Mouse (Mus musculus): ENCODE data around the gene Khdc1c.
"Not testable (repeated sequence)": the region's sequence is repeated elsewhere in the genome, so short reads cannot be mapped to it uniquely, and the experiment has no call there.

The Khdc1c gene

DNA sequence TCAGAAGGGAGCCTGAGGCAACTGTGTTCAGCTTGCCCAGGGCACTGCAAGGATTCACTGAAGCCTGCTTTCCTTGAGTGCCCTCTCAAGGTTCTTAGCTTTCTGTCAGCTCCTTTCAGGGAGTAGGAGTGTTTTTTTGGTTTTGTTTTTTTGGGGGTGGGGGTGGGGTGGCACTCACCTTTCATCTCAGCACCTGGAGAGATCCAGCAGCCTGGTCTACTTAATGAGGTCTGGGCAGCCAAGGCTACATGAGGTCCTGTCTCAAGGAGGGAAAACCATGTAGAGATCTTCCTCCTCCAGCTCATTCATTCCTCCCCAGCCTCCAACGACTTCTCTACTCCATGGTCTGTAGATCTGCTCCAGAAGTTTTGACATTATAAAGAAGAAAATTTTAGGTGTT, at the start of gene Khdc1c:
TSS of gene Khdc1c (plus strand) at position 301 of the 400 bp plus-strand sequence.
- DNase-seq (ENCODE audit: low spot score): not testable (repeated sequence)

DNA sequence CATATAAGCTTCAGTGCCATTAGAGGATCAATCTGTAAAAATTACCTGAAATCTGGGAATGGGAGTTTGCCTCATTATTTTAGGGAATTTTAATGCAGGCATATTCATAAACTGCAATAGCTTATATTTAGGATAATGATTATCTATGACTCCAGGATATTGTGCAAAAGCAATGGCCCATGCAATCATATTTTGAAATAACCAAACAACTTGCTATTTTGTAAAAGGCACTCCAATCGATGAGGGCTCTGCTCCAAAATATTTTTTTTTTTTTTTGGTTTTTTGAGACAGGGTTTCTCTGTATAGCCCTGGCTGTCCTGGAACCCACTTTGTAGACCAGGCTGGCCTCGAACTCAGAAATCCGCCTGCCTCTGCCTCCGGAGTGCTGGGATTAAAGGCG, 47.9 kb upstream of the Khdc1c start:
- not testable (repeated sequence) for DNase-seq (ENCODE audit: low spot score)

DNA sequence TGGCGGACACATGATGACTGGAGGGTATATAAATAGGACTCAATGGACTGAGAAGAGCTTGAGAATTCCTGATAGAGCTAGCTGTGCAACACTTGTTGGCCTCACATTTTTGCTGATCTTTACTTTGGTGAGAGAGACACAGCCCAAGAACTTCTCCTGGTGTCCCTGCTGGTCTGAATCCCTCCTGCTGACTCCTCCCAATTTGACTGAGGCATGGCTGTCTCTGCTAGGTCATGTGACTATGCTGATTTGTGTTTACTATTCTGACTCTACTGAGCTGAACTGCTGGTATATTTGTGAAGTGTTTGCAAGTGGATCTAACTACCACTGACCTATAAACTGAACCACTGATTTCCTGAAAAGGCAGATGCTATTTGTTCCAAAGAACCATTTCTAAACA, 46.5 kb upstream of the Khdc1c start:
- DNase-seq (ENCODE audit: low spot score): no peak

DNA sequence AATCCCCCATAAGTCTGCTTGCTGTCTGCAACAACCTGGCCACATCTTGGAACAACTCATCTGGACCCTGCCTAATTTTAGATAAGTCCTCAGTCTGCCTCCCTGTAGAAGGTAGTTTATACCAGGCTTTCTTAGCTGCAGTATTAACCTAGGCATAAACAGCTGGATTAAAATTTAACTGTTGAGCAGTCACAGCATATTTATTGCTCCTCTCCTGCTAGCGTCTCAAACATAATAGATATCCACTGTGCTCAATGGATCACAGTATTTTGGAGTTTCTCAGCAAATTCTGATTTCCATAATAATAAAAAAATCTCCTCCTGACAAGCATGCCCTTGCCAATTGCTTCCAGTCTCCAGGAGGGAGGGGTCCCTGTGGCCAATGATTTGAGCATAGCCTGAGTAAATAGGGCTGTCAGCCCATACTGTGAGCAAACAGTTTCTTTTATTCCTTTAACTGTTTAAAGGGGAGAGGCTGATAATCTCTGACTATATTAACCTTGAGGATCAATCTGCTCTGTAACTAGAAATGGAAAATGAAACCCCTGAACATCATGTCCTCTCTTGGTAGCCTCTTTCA, 44.0 kb upstream of the Khdc1c start:
- DNase-seq (ENCODE audit: low spot score): no peak

DNA sequence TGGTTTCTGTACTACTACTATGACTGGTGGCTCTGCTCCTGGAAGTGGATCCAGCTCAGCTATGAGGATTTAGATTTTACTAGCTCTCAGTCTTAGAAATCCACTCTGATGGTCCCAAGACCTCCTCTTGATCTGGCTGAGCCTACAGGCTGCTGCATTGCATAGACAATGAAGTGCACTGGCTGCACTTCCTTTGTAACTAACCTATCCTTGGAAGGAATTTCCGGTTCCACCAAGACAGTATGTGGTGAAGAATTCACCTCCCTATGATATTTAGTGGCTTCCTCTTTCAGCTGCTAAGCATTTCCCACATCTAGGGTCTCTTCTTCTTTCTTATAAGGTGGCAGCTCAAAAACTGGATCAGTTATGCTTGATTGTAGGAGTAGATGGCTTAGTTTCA, 43.5 kb upstream of the Khdc1c start:
- no peak for DNase-seq (ENCODE audit: low spot score)

DNA sequence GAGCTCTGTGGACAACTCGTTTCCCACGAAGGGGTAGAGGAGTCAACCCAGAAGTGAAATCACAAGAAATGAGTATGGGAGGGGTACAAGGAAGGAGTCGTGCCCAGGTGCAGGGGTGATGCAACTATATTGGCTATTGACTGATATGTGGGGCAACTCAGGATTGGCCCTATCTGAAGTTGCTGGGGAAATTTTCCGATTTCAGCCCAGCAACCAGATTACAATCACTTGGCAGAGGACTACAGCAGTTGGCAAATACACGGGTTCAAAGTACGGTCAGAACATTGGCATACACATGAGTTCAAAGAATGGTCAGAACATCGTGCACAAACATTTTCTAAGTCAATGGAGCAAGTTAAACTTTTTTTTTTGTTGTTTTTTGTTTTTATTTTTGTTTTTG, 41.4 kb upstream of the Khdc1c start:
- DNase-seq (ENCODE audit: low spot score): no peak

DNA sequence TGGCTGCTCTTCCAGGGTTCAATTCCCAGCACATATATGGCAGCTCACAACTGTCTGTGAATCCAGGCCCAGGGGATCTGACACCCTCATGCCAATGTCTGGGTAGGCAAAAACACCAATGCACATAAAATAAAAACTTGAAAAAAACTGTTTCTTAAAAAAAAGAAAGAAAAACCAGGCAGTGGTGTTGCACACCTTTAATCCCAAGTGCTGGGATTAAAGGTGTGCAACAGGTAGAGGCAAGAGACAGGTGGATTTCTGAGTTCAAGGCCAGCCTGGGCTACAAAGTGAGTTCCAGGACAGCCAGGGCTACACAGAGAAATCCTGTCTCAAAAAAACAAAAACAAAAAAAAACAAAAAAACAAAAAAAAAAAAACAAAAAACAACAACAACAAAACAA, 37.0 kb upstream of the Khdc1c start:
- DNase-seq (ENCODE audit: low spot score): not testable (repeated sequence)

DNA sequence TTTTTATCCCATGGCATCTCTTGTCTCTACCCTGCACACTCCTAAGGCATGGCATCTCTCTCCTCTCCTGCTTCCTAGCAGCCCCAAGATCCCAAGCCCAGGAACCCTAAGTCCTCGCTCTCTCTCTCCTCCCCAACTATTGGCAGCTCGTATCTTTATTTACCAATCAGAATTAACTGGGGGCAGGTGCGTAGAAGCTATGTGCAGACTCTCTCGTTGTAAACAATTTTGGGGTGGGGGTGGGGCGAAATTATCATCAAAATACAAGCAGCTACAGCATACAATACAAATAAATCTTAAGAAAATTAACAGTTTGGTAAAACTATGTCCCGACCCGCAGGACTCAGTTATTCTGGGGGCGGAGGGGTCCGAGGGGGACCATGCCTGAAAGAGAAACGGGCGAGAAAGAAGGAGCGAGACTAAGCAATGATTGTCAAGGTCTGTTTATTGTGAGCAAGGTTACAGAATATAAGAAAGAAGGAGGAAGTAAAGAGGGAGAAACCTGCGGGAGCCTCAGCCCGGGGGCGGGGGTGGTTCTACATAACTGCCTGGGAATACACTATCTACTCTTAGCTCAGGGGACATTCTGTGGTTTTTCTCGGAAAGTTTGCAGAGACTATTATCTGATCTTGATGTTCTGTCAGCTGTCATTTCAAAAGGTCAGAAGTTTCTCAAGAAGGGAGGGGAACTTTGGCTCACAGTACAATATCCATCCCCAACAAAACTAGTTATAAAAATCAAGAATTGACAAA, 34.7 kb upstream of the Khdc1c start:
- no peak for DNase-seq (ENCODE audit: low spot score)

DNA sequence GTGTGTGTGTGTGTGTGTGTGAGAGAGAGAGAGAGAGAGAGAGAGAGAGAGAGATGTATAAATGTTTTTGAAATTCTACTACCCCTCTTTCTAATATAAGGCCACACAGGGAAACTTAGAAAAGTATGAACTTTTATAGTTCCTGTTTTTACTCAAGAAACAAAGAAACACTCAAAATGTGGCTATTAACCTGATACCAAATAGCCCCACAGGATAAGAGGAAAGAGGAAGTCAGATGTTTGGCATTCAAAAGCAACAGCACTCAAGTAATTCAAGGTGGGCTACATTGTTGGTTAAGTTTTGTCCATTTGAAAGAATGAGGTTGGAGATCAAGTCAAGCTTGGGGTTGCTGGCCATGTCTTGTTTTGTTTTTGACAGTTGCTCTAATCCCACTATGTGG, 32.3 kb upstream of the Khdc1c start:
- no peak for DNase-seq (ENCODE audit: low spot score)

DNA sequence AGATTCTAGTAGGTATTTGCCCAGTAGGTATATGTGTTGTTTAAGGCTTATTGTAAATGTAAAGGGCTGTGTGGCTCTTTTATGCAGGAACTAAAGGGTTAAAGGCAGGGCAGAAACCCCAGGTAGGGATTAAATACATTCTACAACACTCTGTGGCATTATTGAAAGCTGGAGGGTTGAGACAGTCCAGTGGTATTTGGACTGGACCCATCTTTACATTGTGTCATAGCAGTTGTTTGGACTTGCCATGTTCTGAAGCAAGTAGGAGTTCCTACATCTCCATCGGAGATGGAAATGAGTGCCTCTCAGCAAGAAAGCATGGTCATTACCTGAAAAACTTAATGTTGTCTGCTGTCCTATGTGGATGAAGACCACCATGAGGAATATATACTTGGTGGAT, 27.4 kb upstream of the Khdc1c start:
- no peak for DNase-seq (ENCODE audit: low spot score)

DNA sequence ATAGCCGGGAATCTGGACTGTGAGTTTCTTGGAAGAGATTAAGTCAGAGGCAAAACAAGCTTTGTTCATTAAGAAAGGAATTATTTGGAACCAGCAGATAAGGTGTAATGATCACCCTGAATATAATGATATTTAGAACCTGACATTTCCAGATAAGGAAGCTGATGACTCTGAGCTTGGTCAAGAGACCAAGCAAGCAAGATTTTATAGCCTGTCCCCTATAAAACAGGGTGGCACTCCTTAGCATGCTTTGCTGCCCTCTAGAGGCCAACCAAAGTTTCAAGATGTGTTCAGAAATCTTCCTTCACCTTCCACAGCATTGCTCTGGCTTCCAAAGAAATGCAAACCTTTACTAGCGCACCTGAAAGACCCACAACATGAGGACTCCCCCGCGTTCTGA, 23.9 kb upstream of the Khdc1c start:
- DNase-seq (ENCODE audit: low spot score): peak; percentile 37

DNA sequence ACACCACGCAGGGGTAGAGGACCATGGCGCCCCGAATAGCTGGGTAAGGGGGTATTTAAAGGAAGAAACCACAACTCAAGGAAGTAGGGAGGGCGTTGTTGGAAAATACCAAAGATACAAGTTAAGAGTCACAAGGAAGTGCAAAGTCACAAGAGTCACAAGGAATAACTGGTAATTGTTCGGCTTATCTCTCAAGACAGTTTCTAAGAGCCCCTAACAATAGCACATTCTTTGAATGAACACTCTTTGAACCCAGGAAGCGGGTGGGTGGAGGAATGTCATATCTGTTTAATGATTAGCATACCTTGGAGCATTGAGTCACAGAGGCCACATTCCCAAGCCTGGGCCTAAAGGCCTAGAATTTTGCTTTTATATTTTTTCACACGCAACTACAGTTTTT, 23.4 kb upstream of the Khdc1c start:
- not testable (repeated sequence) for DNase-seq (ENCODE audit: low spot score)

DNA sequence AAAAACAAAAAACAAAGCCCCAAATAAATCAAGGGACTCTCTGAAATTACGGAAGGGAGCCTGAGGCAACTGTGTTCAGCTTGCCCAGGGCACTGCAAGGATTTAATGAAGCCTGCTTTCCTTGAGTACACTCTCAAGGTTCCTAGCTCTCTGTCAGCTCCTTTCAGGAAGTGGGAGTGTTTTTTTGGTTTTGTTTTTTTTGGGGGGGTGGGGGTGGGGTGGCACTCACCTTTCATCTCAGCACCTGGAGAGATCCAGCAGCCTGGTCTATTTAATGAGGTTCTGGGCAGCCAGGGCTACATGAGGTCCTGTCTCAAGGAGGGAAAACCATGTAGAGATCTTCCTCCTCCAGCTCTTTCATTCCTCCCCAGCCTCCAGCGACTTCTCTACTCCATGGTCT, 18.8 kb upstream of the Khdc1c start, which contains the start of gene Khdc1a:
TSS of gene Khdc1a (plus strand) at position 301 of the 400 bp plus-strand sequence.
- DNase-seq (ENCODE audit: low spot score): no peak

DNA sequence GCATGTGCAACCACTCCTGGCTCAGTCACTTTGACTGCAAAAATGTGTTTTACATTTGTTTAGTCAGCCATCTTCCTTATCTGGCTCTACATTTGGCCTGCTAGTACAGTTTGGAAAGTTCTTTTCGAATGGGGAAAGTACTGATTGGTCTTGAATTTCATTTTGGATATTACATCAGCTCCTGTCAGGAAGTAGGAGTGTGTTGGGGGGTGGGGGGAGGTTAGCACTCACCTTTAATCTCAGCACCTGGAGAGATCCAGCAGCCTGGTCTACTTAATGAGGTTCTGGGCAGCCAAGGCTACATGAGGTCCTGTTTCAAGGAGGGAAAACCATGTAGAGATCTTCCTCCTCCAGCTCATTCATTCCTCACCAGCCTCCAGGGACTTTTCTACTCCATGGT, 15.1 kb downstream of the Khdc1c start, which contains the start of gene Khdc1b:
TSS of gene Khdc1b (plus strand) at position 301 of the 400 bp plus-strand sequence.
- no peak for DNase-seq (ENCODE audit: low spot score)

DNA sequence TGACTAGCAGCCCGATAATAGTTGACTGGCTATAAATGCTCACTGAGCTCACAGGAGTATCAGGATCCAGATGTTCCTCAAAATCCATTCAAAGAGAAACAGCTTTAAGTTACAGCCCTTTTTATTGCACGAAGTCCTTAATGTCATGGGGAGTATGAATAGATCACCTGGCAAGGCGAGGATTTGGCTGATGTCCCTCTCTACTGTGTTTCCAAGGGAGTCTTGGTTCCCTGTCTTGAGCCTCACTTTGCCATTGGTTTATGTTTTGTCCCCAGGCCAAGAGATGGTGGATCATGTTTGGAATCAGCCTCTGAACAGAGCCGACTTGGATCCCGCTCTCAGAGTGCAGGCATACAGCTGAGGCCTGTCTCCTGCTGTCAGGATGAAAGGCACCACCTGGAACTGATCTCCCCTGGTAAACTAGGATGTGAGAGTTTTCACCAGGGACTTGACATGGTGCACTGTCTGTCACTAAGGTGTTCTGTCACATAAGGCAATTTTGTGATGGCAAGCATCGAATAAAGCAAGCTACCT, 23.1 kb downstream of the Khdc1c start:
- no peak for DNase-seq (ENCODE audit: low spot score)

DNA sequence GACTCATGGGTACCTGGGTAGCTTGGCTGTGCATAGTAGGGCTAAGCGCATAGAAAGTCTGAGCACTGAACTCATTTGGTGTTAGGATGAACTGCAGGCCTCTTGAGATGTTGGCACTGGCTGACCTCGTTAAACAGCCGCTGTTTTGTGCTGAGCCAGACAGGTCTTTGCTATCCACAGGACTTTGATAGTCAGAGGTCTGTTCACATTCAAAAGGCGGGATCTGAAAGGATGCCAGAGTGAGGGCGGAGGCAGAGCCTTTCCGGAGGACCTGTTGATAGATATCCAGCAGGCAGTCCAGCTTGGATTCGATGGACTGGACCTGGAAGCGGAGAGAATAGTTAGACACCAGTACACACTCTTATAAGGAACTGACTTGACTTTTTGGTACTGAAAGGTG, 34.7 kb downstream of the Khdc1c start:
- DNase-seq (ENCODE audit: low spot score): no peak

DNA sequence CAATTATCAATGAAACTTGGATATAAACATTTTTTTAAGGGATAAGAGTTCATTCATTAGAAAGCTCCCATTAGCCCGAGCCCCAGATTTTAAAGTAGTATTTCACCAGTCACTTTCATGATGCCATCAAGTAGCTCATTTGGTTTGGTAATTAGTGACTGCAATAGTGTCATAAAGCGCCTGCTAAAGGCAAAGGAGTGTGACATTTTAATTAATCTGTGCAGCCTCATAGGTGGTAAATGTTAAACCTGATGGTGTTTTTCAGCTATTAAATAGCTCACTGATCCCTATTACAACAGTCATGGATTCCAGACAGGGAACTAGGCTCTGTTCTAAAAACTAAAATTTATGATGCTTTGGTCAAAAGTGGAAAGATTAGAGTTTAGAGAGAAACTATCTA, 39.1 kb downstream of the Khdc1c start:
- no peak for DNase-seq (ENCODE audit: low spot score)

DNA sequence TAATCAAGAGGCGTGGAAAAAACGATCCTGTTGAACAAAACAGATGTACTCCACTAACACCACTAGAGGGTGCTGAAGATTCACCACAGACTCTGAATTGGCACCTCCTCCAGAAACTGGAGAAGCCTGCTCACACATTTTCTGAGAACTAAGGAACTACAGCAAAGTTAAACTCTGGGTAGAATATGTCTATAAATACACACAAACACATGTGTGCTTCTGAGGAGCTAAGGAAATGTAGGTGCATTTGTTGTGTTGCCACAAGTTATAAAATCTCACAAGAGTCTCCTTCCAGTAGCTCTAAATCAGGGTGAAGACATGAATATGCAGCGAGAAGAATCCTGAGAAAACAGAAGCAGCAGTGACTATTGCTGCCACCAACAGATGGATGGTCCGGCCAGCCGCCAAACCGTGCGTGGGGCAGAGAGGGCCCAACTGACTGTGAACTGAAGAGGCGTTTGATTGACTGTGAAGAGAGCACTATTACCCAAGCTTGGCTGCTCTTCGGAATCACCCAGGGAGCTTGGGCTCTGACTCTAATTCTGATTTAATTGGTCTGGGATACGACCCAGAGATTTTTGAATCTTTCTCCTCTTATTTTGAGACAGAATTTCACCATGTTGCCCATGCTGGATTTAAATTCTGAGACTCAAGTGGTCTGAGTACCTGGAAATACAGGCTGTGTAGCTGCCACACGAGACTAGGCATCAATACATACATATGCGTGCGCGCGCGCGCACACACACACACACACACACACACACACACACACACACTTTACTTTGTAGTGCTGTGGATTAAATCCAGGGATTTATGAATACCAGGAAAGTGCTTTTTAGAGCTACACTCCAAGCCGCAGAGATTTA, 43.4 kb downstream of the Khdc1c start:
- peak; percentile 29 for DNase-seq (ENCODE audit: low spot score)

DNA sequence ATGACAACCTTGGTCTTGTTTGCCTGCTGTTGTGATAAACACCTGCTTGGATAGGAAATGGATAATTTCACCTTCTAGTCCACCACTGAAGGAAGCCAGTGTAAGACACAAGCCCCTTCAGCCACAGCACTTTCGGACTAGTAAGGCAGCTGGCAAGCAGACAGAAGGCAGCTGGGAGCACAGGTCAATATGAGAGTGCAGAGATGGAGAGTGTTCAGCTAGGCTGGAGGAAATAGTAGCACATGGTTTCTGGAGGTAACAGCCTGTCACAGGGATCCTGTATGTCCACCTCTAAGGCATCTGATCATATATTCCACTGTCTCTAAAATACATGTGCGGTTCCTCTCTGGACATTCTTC, 44.0 kb downstream of the Khdc1c start:
- no peak for DNase-seq (ENCODE audit: low spot score)

DNA sequence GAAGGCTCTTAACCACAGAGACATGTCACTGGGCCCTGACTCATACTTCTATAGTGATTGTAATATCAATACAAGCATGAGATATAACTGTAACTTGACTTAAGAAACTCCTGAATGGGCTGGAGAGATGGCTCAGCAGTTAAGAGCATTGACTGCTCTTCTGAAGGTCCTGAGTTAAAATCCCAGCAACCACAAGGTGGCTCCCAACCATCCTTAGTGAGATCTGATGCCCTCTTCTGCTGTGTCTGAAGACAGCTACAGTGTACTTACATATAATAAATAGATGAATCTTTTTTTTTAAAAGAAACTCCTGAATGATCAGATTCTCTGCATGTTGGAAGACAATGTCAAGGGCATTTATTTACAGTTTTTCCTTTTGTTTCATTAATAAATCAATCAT, 51.2 kb downstream of the Khdc1c start:
- DNase-seq (ENCODE audit: low spot score): no peak
